ENCODE assay signal across 10 mouse cellular contexts in the genomic region with DNA sequence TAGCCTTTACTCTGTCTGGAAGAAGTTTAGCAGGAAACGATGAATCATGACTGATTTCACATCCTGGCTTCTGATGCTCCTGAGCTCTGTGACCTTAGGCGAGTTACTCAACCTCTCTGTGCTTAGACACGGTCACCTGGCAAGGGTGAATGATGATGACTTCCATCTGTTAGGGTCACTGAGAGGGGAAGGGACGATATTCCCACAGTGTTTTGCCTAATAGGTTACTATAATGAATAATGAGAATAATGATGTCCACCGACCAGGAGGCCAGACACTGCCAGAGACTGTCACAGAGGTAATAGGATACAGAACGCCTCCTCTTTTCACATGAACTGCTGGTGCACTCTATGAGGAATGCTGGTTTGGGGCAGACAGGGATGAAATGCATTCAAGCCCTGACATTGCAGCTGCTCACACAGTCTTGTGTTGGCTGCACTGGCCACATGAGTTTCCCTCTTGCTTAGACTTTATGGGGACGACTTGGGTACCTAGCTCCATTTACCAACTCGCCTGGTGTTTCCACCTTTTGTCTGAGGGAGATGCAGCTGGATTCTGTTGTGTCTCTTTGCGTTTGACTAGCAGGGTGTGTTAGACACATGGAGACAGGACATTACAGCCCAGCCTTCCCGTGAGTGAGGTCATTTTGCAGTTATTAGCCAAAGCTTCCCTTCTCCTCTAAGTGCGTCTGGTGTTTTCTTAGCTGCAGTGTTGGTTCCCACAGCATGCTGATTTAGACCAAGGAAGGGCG. TPM values are rescaled to one million over a fixed set of nuclear protein-coding genes. Genes with fewer than 3 reads are reported as not detected.
A peak's percentile ranks its signal among the peaks of the same experiment; 100 is the strongest.
DNase-seq lines count a peak whose midpoint lies in the region; ATAC-seq and TF ChIP-seq lines count a peak whose summit lies in the region.
"Had no signal": no experiment of that assay in that cellular context is flagged by ENCODE, and none has a peak within 500 bp of the region (broad histone marks: within the 10 kb centered on the region; RNA-seq: fewer than 3 reads in every experiment).

No protein-coding gene starts in this region.

- no peak overlapping the region for H3K9ac ChIP-seq in hindbrain, postnatal 0 days (replicated peaks; ENCODE audit: low read length)
- H3K9ac ChIP-seq in hindbrain, embryonic 16.5 days (ENCODE audit: low read depth, low read length), result no peak overlapping the region
- H3K9ac ChIP-seq in heart, embryonic 14.5 days (ENCODE audit: low read length), result no peak overlapping the region
- no peak overlapping the region for H3K9ac ChIP-seq in forebrain, embryonic 15.5 days (replicated peaks)

- H3K79me2 ChIP-seq in myocyte (ENCODE audit: control insufficient read depth, insufficient read depth), result no peaks in the 10 kb centered on the region

- 71% methylated on average over 12 of the region's 12 CpGs for WGBS in hindbrain, postnatal 0 days
- WGBS in hindbrain, embryonic 16.5 days, result 65% methylated on average over 12 of the region's 12 CpGs
- 52% methylated on average over 12 of the region's 12 CpGs for WGBS in heart, embryonic 14.5 days
- WGBS in forebrain, embryonic 15.5 days, result 79% methylated on average over 12 of the region's 12 CpGs

- no peak for TF ChIP-seq CTCF in hindbrain, postnatal 0 days (IDR thresholded peaks at IDR 0.05; ENCODE audit: low read depth)

- H3K9me3 ChIP-seq in hindbrain, postnatal 0 days (ENCODE audit: low read length), result no peaks in the 10 kb centered on the region
- no peaks in the 10 kb centered on the region for H3K9me3 ChIP-seq in hindbrain, embryonic 16.5 days (ENCODE audit: control insufficient read depth, low read length)
- H3K9me3 ChIP-seq in heart, embryonic 14.5 days (ENCODE audit: control insufficient read depth, low read length), result no peaks in the 10 kb centered on the region
- no peaks in the 10 kb centered on the region for H3K9me3 ChIP-seq in forebrain, embryonic 15.5 days

- 0 out of 2 replicates have a peak, but pooled peaks have one; percentile 48 for ATAC-seq in hindbrain, postnatal 0 days
- no peak for ATAC-seq in hindbrain, embryonic 16.5 days
- peak; percentile 49; the same call in 1 of the 2 replicates for ATAC-seq in heart, embryonic 14.5 days (ENCODE audit: insufficient number of reproducible peaks, insufficient read depth, low FRiP score, low read depth)
- no peak for ATAC-seq in forebrain, embryonic 15.5 days (replicated peaks)

- TF ChIP-seq POLR2A in myocyte (IDR thresholded peaks at IDR 0.05; ENCODE audit: insufficient read length, low read depth), result no peak

- no peak overlapping the region for H3ac ChIP-seq in myocyte (ENCODE audit: control insufficient read depth, insufficient read length)

- H3K4me3 ChIP-seq in hindbrain, postnatal 0 days (ENCODE audit: low read length), result no peak overlapping the region
- no peak overlapping the region for H3K4me3 ChIP-seq in hindbrain, embryonic 16.5 days (ENCODE audit: low read length)
- no peak overlapping the region for H3K4me3 ChIP-seq in heart, embryonic 14.5 days (ENCODE audit: control insufficient read depth in 1 of 2, insufficient read depth in 1 of 2, low read depth in 1 of 2, low read length in 2 of 2)
- no peak overlapping the region for H3K4me3 ChIP-seq in myocyte
- no peak overlapping the region for H3K4me3 ChIP-seq in forebrain, embryonic 15.5 days

- H3K4me2 ChIP-seq in hindbrain, postnatal 0 days (ENCODE audit: low read depth, low read length), result no peak overlapping the region
- no peak overlapping the region for H3K4me2 ChIP-seq in hindbrain, embryonic 16.5 days (ENCODE audit: low read length)
- H3K4me2 ChIP-seq in heart, embryonic 14.5 days (ENCODE audit: low read length), result no peak overlapping the region
- H3K4me2 ChIP-seq in myocyte (ENCODE audit: low read depth), result peak overlapping the region; percentile 18
- H3K4me2 ChIP-seq in forebrain, embryonic 15.5 days (replicated peaks), result no peak overlapping the region

- H3K4me1 ChIP-seq in hindbrain, postnatal 0 days (ENCODE audit: insufficient read depth, low read length), result no peaks in the 10 kb centered on the region; the same call in 1 of the 2 replicates
- no peaks in the 10 kb centered on the region for H3K4me1 ChIP-seq in hindbrain, embryonic 16.5 days (ENCODE audit: control insufficient read depth, insufficient read depth, low read depth, low read length)
- peaks cover 0 to 6% of the 10 kb centered on the region in 2 experiments; a peak in 2 of 4 replicates for H3K4me1 ChIP-seq in heart, embryonic 14.5 days (ENCODE audit: control insufficient read depth in 2 of 2, insufficient read depth in 2 of 2, low read length in 2 of 2)
- no peaks in the 10 kb centered on the region for H3K4me1 ChIP-seq in forebrain, embryonic 15.5 days

- DNase-seq in hindbrain, postnatal 0 days (ENCODE audit: low spot score), result no peak
- peak; percentile 50 for DNase-seq in embryo, embryonic 11 days
- DNase-seq in ovary, postnatal 10 days (ENCODE audit: low spot score), result no peak
- no peak for DNase-seq in natural killer cell, adult 2 months (ENCODE audit: low spot score in 2 of 2)
- DNase-seq: adrenal gland, adult 8-10 months had no signal

- no peaks in the 10 kb centered on the region for H3K36me3 ChIP-seq in hindbrain, postnatal 0 days (ENCODE audit: insufficient read depth, low read length)
- no peaks in the 10 kb centered on the region for H3K36me3 ChIP-seq in hindbrain, embryonic 16.5 days (ENCODE audit: control insufficient read depth, insufficient read depth, low read length)
- no peaks in the 10 kb centered on the region for H3K36me3 ChIP-seq in heart, embryonic 14.5 days (ENCODE audit: control insufficient read depth, insufficient read depth, low read length)
- H3K36me3 ChIP-seq in myocyte (ENCODE audit: control insufficient read depth, insufficient read depth), result no peaks in the 10 kb centered on the region
- no peaks in the 10 kb centered on the region for H3K36me3 ChIP-seq in forebrain, embryonic 15.5 days

- H3K27ac ChIP-seq in hindbrain, postnatal 0 days, result peak overlapping the region; percentile 36; the same call in 1 of the 2 replicates
- H3K27ac ChIP-seq in hindbrain, embryonic 16.5 days (ENCODE audit: low read depth, low read length), result no peak overlapping the region; the same call in 1 of the 2 replicates
- H3K27ac ChIP-seq in heart, embryonic 14.5 days (replicated peaks in 1 of 2; ENCODE audit: control insufficient read depth in 1 of 2, insufficient read depth in 1 of 2, low read depth in 2 of 2, low read length in 2 of 2), result peak overlapping the region; percentile 46 to 58
- H3K27ac ChIP-seq in forebrain, embryonic 15.5 days (replicated peaks), result no peak overlapping the region

- no peaks in the 10 kb centered on the region for H3K27me3 ChIP-seq in hindbrain, postnatal 0 days (ENCODE audit: insufficient read depth, low read length)
- H3K27me3 ChIP-seq in hindbrain, embryonic 16.5 days (replicated peaks; ENCODE audit: control insufficient read depth, insufficient read depth, low read length), result no peaks in the 10 kb centered on the region
- no peaks in the 10 kb centered on the region for H3K27me3 ChIP-seq in heart, embryonic 14.5 days (ENCODE audit: control insufficient read depth, insufficient read depth, low read length)
- H3K27me3 ChIP-seq in myocyte (ENCODE audit: control insufficient read depth, insufficient read depth, insufficient read length), result no peaks in the 10 kb centered on the region
- H3K27me3 ChIP-seq in forebrain, embryonic 15.5 days, result no peaks in the 10 kb centered on the region

TF ChIP-seq in myocyte, 11 proteins besides CTCF, POLR2A, EP300 and RAD21:
- TF ChIP-seq POLR2AphosphoS2 (IDR thresholded peaks at IDR 0.05; ENCODE audit: insufficient read length, low read depth) (no peak), MYOD1 (IDR thresholded peaks at IDR 0.05; ENCODE audit: control insufficient read depth in 1 of 3, insufficient read length in 2 of 3, low read depth in 2 of 3) (peak in 2 of 3 experiments; percentile 68 to 70)
TF ChIP-seq in myocyte: peak in this region for 1.

RNA-seq across cellular contexts. Expression of a gene that starts 14.9 kb away (rescaled TPM):
- total RNA-seq in hindbrain, postnatal 0 days (2014; rRNA removed), result 660 and 723 TPM in 2 replicates
- polyA plus RNA-seq in hindbrain, postnatal 0 days (2015; fragmentation: Nextera tagmentation; extraction: Ambion mirVana), result 782 and 913 TPM in 2 replicates
- polyA plus RNA-seq in hindbrain, embryonic 16.5 days (2015; fragmentation: Nextera tagmentation; extraction: Ambion mirVana), result 481 and 585 TPM in 2 replicates
- 77.0 and 85.0 TPM in 2 replicates for polyA plus RNA-seq in heart, embryonic 14.5 days (2014; fragmentation: Nextera tagmentation; extraction: Ambion mirVana)
- polyA plus RNA-seq in myocyte (2012; fragmentation: generic; extraction: Trizol), result 0.02 TPM
- 84.2 and 92.8 TPM in 2 replicates for polyA plus RNA-seq in forebrain, embryonic 15.5 days (2015; fragmentation: Nextera tagmentation; extraction: Ambion mirVana)
- total RNA-seq: megakaryocyte, adult 5-6 weeks had no signal

RNA-seq across cellular contexts. Expression of a gene that starts 42.1 kb away (rescaled TPM):
- total RNA-seq in hindbrain, postnatal 0 days (2014; rRNA removed), result not detected in 2 replicates
- not detected in 2 replicates for polyA plus RNA-seq in hindbrain, postnatal 0 days (2015; fragmentation: Nextera tagmentation; extraction: Ambion mirVana)
- polyA plus RNA-seq in hindbrain, embryonic 16.5 days (2015; fragmentation: Nextera tagmentation; extraction: Ambion mirVana), result not detected in 2 replicates
- not detected in 2 replicates for polyA plus RNA-seq in heart, embryonic 14.5 days (2014; fragmentation: Nextera tagmentation; extraction: Ambion mirVana)
- polyA plus RNA-seq in myocyte (2012; fragmentation: generic; extraction: Trizol), result not detected
- 0.06 TPM in 1 of 2 replicates, not detected in the other for polyA plus RNA-seq in forebrain, embryonic 15.5 days (2015; fragmentation: Nextera tagmentation; extraction: Ambion mirVana)
- total RNA-seq: adrenal gland, adult 8-10 months; megakaryocyte, adult 5-6 weeks had no signal

RNA-seq across cellular contexts. Expression of a gene that starts 51.0 kb away (rescaled TPM):
- 0.58 TPM in 1 of 2 replicates, not detected in the other for total RNA-seq in hindbrain, postnatal 0 days (2014; rRNA removed)
- polyA plus RNA-seq in hindbrain, postnatal 0 days (2015; fragmentation: Nextera tagmentation; extraction: Ambion mirVana), result 0.61 TPM in 1 of 2 replicates, not detected in the other
- polyA plus RNA-seq in hindbrain, embryonic 16.5 days (2015; fragmentation: Nextera tagmentation; extraction: Ambion mirVana), result 0.44 TPM in 1 of 2 replicates, not detected in the other
- 0.49 TPM in 1 of 2 replicates, not detected in the other for polyA plus RNA-seq in heart, embryonic 14.5 days (2014; fragmentation: Nextera tagmentation; extraction: Ambion mirVana)
- not detected for polyA plus RNA-seq in myocyte (2012; fragmentation: generic; extraction: Trizol)
- 0.47 TPM in 1 of 2 replicates, not detected in the other for polyA plus RNA-seq in forebrain, embryonic 15.5 days (2015; fragmentation: Nextera tagmentation; extraction: Ambion mirVana)
- total RNA-seq: adrenal gland, adult 8-10 months; megakaryocyte, adult 5-6 weeks had no signal

Comparison
In these comparisons a context has a peak if more than half of its experiments do, and no peak if none do; other contexts are left out.
1. ATAC-seq: peak in hindbrain, postnatal 0 days (single experiment) and heart, embryonic 14.5 days (single experiment); none in hindbrain, embryonic 16.5 days (single experiment) and forebrain, embryonic 15.5 days (single experiment).
2. H3K27ac ChIP-seq: peak in hindbrain, postnatal 0 days (single experiment) and heart, embryonic 14.5 days (2 of 2); none in hindbrain, embryonic 16.5 days (single experiment) and forebrain, embryonic 15.5 days (single experiment).
3. RNA of a gene that starts 14.9 kb away (polyA plus RNA-seq): 782 to 913 TPM in hindbrain, postnatal 0 days, 481 to 585 TPM in hindbrain, embryonic 16.5 days, 84.2 to 92.8 TPM in forebrain, embryonic 15.5 days and 77.0 to 85.0 TPM in heart, embryonic 14.5 days; 0.02 TPM in myocyte (single experiment); every median in the first group is over 10 times any median in the second.